Mouse (Mus musculus): ENCODE measurements around the gene Abcg1. TPM values are rescaled to one million over a fixed set of nuclear protein-coding genes. Genes with fewer than 3 reads are reported as not detected.

Abcg1 gene
- polyA plus RNA-seq, 1 experiment from 2014 or later, result 12.2 TPM

DNA sequence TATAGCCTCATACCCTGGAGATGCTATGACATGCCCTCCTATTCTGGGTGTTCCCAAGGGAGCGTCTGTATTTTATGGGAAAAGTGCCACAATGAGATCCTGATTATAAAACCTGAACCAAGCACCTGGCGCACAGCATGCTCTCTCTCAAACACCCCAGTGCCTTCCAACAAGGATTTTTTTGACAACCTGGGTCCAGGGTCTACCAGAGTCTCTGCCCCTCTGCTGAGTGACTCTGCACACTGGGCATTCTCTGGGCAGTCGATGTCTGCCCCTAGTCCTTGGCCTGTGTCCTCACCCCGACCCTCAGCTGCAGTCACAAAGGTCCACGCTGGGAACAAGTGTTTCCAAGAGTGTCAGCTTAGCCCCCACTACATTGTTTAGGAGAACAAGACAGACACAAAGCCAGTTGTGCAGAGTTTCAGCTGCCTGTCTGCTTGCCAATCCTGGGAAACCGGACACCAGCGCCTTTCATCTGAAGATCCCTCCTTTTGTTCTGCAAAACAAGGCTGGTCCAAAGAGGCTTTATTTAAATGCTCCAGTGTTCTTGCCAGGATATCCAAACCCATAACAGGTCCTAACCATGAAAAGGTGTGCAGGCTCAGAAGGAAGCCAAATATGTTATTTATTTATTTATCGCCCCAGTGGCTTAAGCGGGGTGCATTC lies 55.8 kb downstream of the Abcg1 start:
- Histone ChIP-seq H3K9me3 (no peaks in the 10 kb centered on the region), H3K27me3 (no peaks in the 10 kb centered on the region), H3K27ac (no peak overlapping the region), H3K36me3 (no peaks in the 10 kb centered on the region), H3K4me2 (no peak overlapping the region), H3K9ac (no peak overlapping the region), H3K4me1 (no peaks in the 10 kb centered on the region), H3K4me3 (no peak overlapping the region)
- WGBS, result 62% methylated on average over 9 of the region's 9 CpGs
- no peak for ATAC-seq (ENCODE audit: borderline replicate concordance, extremely low read depth, low FRiP score, low TSS enrichment)

DNA sequence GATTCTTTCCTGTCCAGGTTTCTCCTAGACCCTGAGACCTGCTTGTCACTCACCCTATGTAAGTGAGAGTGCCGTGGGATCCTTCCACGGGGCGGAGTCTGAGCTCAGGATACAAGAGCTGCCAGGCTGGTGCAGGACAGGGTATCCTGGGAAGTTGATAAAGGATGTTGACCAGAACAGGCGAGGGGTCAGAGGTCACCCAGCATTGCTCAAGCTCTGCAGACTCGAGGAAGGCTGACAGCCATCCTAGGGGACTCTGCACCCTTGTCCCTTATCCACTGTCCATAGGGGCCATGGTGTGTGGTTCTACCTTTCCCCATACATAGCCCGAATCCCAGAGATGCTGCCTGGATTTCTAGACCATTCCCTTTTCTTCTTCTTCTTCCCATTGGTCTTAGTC lies 58.6 kb downstream of the Abcg1 start:
- H3K9ac ChIP-seq, result no peak overlapping the region
- H3K4me2 ChIP-seq, result no peak overlapping the region
- no peak for ATAC-seq (ENCODE audit: borderline replicate concordance, extremely low read depth, low FRiP score, low TSS enrichment)
- H3K27me3 ChIP-seq, result no peaks in the 10 kb centered on the region
- H3K36me3 ChIP-seq, result no peaks in the 10 kb centered on the region
- H3K9me3 ChIP-seq, result no peaks in the 10 kb centered on the region
- WGBS, result 41% methylated on average over 6 of the region's 6 CpGs
- no peaks in the 10 kb centered on the region for H3K4me1 ChIP-seq
- H3K27ac ChIP-seq, result no peak overlapping the region
- H3K4me3 ChIP-seq, result no peak overlapping the region

- Histone ChIP-seq H3K9ac (no peak overlapping the region), H3K36me3 (no peaks in the 10 kb centered on the region), H3K4me2 (no peak overlapping the region), H3K4me1 (no peaks in the 10 kb centered on the region), H3K4me3 (no peak overlapping the region), H3K27me3 (no peaks in the 10 kb centered on the region), H3K27ac (no peak overlapping the region), H3K9me3 (no peaks in the 10 kb centered on the region)
- no peak for ATAC-seq (ENCODE audit: borderline replicate concordance, extremely low read depth, low FRiP score, low TSS enrichment)
- 86% methylated on average over 5 of the region's 5 CpGs for WGBS
Observed at GRCm38 (mm10) chr17:31117946-31118345, 60.5 kb downstream of the Abcg1 start.

- Histone ChIP-seq H3K4me1 (no peaks in the 10 kb centered on the region), H3K9ac (no peak overlapping the region), H3K27ac (no peak overlapping the region), H3K27me3 (no peaks in the 10 kb centered on the region), H3K4me3 (no peak overlapping the region), H3K36me3 (no peaks in the 10 kb centered on the region), H3K4me2 (no peak overlapping the region), H3K9me3 (no peaks in the 10 kb centered on the region)
- 6% methylated on average over 7 of the region's 7 CpGs for WGBS
- no peak for ATAC-seq (ENCODE audit: borderline replicate concordance, extremely low read depth, low FRiP score, low TSS enrichment)
Observed at GRCm38 (mm10) chr17:31119429-31119828, 62.0 kb downstream of the Abcg1 start.

DNA sequence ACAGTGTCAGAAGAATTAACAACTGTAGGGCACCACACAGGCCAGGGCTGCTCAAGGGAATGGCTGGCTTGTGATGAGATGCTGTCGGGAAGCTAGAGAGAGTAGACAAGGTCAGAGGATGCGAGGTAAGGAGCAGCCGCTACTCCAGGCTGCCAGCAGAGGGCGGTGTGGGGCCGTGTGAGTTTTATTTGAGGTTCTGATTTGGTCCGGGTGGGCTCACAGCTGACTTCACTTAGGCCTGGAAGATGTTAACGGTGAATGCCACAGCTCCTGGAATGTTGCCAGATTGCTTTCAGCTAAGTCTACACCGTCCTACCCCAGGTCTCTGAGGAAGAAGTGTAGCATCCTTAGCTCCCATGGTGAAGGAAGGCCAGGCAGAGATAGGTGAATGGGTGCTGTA lies 64.5 kb downstream of the Abcg1 start:
- 7% methylated on average over 8 of the region's 8 CpGs for WGBS
- Histone ChIP-seq H3K27ac (no peak overlapping the region), H3K27me3 (no peaks in the 10 kb centered on the region), H3K4me1 (0 out of 2 replicates have a peak, but pooled peaks cover 3% of the 10 kb centered on the region), H3K9me3 (no peaks in the 10 kb centered on the region), H3K4me2 (no peak overlapping the region), H3K9ac (no peak overlapping the region), H3K36me3 (no peaks in the 10 kb centered on the region), H3K4me3 (no peak overlapping the region)
- ATAC-seq (ENCODE audit: borderline replicate concordance, extremely low read depth, low FRiP score, low TSS enrichment), result no peak

GRCm38 (mm10) chr17:31125548-31126266 lies 68.2 kb downstream of the Abcg1 start:
- Histone ChIP-seq H3K9ac (no peak overlapping the region), H3K4me2 (no peak overlapping the region), H3K27ac (no peak overlapping the region), H3K36me3 (no peaks in the 10 kb centered on the region), H3K4me1 (0 out of 2 replicates have a peak, but pooled peaks cover 3% of the 10 kb centered on the region), H3K4me3 (no peak overlapping the region), H3K9me3 (no peaks in the 10 kb centered on the region), H3K27me3 (no peaks in the 10 kb centered on the region)
- WGBS, result 27% methylated on average over 9 of the region's 9 CpGs
- ATAC-seq (ENCODE audit: borderline replicate concordance, extremely low read depth, low FRiP score, low TSS enrichment), result no peak

DNA sequence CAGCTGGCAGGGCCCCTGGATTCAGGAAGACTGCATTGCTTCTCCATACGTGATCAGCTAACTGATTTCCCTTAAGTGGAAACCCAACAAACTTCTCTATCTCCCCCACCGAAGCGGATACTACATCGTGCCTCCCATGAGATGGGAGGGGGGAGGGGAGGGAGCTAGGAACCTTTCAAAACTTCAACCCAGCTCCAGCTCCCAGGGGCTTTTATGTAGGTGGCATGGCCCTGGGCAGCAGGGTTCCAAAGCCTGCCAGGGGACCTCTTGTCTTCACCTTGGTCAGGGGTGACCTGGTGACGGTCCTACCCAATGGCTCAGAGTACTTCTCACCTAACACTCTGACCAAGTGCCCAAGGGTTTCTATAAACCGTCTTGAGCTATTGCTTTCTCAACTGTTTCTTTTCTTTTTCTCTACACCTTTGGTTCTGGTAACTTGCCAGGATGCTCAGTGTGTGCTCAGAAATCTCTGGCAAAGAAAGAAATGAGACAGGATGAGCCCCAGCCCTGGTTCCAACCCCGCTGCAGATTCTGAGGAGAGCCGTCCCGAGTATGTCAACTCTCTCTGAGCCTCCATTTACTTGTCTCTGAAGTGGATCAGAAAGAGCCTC lies 71.3 kb downstream of the Abcg1 start:
- no peak for ATAC-seq (ENCODE audit: borderline replicate concordance, extremely low read depth, low FRiP score, low TSS enrichment)
- Histone ChIP-seq H3K36me3 (no peaks in the 10 kb centered on the region), H3K4me2 (no peak overlapping the region), H3K4me3 (no peak overlapping the region), H3K27ac (no peak overlapping the region), H3K9me3 (no peaks in the 10 kb centered on the region), H3K27me3 (no peaks in the 10 kb centered on the region), H3K9ac (no peak overlapping the region), H3K4me1 (0 out of 2 replicates have a peak, but pooled peaks cover 3% of the 10 kb centered on the region)
- WGBS, result 68% methylated on average over 9 of the region's 9 CpGs

- 16% methylated on average over 2 of the region's 2 CpGs for WGBS
- no peak within 1 kb of the TSS for H3K4me2 ChIP-seq
- ATAC-seq (ENCODE audit: borderline replicate concordance, extremely low read depth, low FRiP score, low TSS enrichment), result no peak
Observed at GRCm38 (mm10) chr17:31129452-31129851, 72.0 kb downstream of the Abcg1 start, which contains the start of gene Tff3. TSS of gene Tff3 (minus strand) at chr17:31129646.

GRCm38 (mm10) chr17:31131269-31131821 lies 73.9 kb downstream of the Abcg1 start:
- Histone ChIP-seq H3K36me3 (no peaks in the 10 kb centered on the region), H3K27ac (no peak overlapping the region), H3K4me1 (no peaks in the 10 kb centered on the region), H3K4me2 (no peak overlapping the region), H3K4me3 (no peak overlapping the region), H3K27me3 (no peaks in the 10 kb centered on the region), H3K9me3 (no peaks in the 10 kb centered on the region), H3K9ac (no peak overlapping the region)
- ATAC-seq (ENCODE audit: borderline replicate concordance, extremely low read depth, low FRiP score, low TSS enrichment), result no peak
- WGBS, result 66% methylated on average over 10 of the region's 10 CpGs

More at GRCm38 (mm10) chr17:31129452-31129851, 72.0 kb downstream of the Abcg1 start, which contains the start of gene Tff3:
- no peak within 1 kb of the TSS for H3K27ac ChIP-seq
- H3K9me3 ChIP-seq, result no peaks in the 10 kb centered on the region
- H3K36me3 ChIP-seq, result no peaks in the 10 kb centered on the region
- no peak within 1 kb of the TSS for H3K4me3 ChIP-seq
- 0 out of 2 replicates have a peak, but pooled peaks cover 3% of the 10 kb centered on the region for H3K4me1 ChIP-seq
- H3K9ac ChIP-seq, result no peak within 1 kb of the TSS
- no peaks in the 10 kb centered on the region for H3K27me3 ChIP-seq

DNA sequence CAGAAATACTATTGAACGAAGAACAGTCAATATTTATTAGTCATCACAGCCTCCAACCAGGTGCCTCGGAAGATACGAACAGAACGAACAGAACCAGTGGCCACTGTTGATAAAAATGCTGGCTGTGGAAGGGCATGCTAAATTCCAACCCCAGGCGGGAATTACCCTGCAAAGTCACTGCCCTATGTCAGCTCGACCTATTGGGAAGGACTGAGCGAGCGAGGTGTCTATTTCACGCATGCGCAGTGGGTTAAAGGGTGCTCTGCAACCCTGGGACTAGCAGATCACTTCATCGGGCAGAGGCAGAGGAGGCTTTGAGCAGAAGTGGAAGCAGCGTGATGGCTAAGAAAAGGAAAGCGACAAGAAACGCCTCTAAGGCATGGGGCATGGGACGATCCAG lies 76.3 kb downstream of the Abcg1 start:
- Histone ChIP-seq H3K36me3 (no peaks in the 10 kb centered on the region), H3K9ac (no peak overlapping the region), H3K9me3 (no peaks in the 10 kb centered on the region), H3K27me3 (no peaks in the 10 kb centered on the region), H3K4me3 (no peak overlapping the region), H3K4me1 (no peaks in the 10 kb centered on the region), H3K4me2 (no peak overlapping the region), H3K27ac (no peak overlapping the region)
- no peak for ATAC-seq (ENCODE audit: borderline replicate concordance, extremely low read depth, low FRiP score, low TSS enrichment)
- 56% methylated on average over 15 of the region's 15 CpGs for WGBS

DNA sequence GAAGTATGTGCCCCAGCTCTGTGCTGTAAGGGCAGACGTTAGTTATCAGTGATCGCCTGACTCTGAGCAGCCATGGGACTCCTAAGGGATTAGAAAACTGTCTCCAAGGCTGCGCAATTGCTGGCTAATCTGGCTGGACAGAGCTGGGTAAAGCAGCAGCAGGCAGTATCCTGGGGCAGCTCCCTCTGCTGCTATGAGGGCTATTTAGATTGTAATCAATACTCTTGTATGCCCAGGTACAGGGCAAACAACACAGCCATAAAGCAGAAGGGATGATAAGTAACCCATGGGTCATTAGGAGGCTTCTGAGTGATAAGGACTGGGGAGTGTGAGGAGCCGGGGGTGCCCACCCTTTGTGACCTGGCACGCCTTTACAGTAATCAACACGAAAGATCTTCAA lies 77.4 kb downstream of the Abcg1 start:
- 58% methylated on average over 6 of the region's 6 CpGs for WGBS
- H3K27ac ChIP-seq, result no peak overlapping the region
- ATAC-seq (ENCODE audit: borderline replicate concordance, extremely low read depth, low FRiP score, low TSS enrichment), result no peak
- no peak overlapping the region for H3K4me3 ChIP-seq
- H3K27me3 ChIP-seq, result no peaks in the 10 kb centered on the region
- H3K4me2 ChIP-seq, result no peak overlapping the region
- H3K36me3 ChIP-seq, result no peaks in the 10 kb centered on the region
- H3K9me3 ChIP-seq, result no peaks in the 10 kb centered on the region
- H3K9ac ChIP-seq, result no peak overlapping the region
- no peaks in the 10 kb centered on the region for H3K4me1 ChIP-seq

- Histone ChIP-seq H3K36me3 (no peaks in the 10 kb centered on the region), H3K9ac (no peak overlapping the region), H3K4me3 (no peak overlapping the region), H3K27me3 (no peaks in the 10 kb centered on the region), H3K4me1 (no peaks in the 10 kb centered on the region), H3K4me2 (no peak overlapping the region), H3K27ac (no peak overlapping the region), H3K9me3 (no peaks in the 10 kb centered on the region)
- WGBS, result 38% methylated on average over 3 of the region's 3 CpGs
- no peak for ATAC-seq (ENCODE audit: borderline replicate concordance, extremely low read depth, low FRiP score, low TSS enrichment)
Observed at GRCm38 (mm10) chr17:31136291-31136690, 78.8 kb downstream of the Abcg1 start.
